Mouse (Mus musculus) thymus, postnatal 25 days (tissue): Measurements from ENCODE around the gene Tomm20l.

Source experiments
- DNase-seq: peaks from one replicate; pipeline ENCODE4 v3.0.0; 2022

Gene Tomm20l

DNA sequence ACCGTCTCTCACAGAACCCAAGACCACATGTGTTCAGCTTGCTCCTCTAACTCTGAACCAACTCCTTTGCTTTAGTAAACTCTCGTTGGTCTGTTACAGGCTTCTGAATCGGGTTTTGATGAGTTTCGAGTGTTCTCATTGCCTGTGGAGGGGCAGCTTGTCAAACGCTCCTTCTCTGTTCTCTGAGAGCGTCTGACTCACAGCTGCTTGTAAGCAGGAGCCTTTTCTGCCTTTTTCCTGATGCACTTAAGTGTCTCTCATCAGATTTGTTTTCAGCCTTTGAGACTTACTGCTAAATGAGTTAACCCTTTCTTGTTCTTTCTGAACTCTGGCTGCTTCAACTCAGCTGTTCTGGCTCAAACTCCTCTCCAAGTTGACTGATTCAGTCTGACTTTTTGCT, 46.7 kb downstream of the Tomm20l start:
- no peak for DNase-seq

- DNase-seq, result no peak
Measured at GRCm38 (mm10) chr12:71164410-71164809, 53.2 kb downstream of the Tomm20l start.

- DNase-seq, result no peak
Measured at GRCm38 (mm10) chr12:71169911-71170310, 58.7 kb downstream of the Tomm20l start.
